Mouse (Mus musculus): Measurements from ENCODE around the gene Hsd17b2. TPM values are rescaled to one million over a fixed set of nuclear protein-coding genes. Genes with fewer than 3 reads are reported as not detected.

Hsd17b2 gene
- not detected for total RNA-seq (2022)

DNA sequence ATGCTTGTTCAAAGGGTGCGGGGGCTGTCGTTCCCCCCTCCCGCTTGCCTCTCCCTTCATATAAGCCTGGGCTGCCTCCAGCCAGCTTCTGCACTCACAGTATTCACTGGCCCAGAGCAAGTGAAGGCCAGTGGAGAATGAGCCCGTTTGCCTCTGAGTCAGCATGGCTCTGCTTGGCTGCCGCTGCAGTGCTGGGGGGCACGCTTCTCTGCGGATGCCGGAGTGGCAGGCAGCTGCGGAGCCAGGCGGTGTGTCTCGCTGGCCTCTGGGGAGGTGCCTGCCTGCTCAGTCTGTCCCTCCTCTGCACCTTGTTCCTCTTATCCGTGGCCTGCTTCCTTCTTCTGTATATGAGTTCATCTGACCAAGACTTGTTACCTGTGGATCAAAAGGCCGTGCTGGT, at the start of gene Hsd17b2:
Gene Hsd17b2, plus strand, starts transcription at position 46 of the 400 bp plus-strand sequence.
- DNase-seq (ENCODE audit: low spot score): no peak

DNA sequence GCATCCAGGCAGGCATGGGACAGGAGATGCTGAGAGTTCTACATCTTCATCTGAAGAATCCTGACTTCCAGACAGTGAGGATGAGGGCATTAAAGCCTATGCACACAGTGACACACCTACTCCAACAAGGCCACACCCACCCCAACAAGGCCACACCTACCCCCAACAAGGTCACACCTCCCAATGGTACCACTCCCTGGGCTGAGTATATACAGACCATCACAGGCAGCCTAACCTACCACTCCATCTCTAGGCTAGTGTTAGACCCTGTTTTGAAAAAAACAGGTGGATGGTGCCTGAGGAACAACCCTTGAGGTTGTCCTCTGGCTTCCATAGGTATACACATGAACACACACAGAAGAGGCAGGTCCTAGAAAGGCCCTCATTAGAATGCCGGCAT, 49.4 kb upstream of the Hsd17b2 start:
- no peak for DNase-seq (ENCODE audit: low spot score)

DNA sequence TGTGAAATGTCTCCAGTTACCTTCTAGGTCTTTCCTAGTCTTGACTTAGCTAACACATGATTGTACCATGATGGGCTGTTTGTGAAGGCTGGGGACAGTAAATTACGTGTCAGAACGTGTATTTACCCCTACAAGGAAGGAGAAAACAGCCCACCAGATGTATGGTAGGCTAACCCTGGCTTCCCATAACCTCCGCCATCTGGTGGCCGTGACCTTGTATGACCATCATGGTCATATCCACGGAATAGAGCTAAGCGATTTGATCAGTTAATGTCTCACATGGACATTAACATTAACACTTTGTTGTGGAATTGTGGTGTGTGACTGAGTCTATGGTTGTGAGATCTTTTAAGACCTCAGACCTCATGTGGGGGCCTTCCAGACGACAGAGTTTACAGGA, 42.7 kb upstream of the Hsd17b2 start:
- DNase-seq (ENCODE audit: low spot score): no peak

DNA sequence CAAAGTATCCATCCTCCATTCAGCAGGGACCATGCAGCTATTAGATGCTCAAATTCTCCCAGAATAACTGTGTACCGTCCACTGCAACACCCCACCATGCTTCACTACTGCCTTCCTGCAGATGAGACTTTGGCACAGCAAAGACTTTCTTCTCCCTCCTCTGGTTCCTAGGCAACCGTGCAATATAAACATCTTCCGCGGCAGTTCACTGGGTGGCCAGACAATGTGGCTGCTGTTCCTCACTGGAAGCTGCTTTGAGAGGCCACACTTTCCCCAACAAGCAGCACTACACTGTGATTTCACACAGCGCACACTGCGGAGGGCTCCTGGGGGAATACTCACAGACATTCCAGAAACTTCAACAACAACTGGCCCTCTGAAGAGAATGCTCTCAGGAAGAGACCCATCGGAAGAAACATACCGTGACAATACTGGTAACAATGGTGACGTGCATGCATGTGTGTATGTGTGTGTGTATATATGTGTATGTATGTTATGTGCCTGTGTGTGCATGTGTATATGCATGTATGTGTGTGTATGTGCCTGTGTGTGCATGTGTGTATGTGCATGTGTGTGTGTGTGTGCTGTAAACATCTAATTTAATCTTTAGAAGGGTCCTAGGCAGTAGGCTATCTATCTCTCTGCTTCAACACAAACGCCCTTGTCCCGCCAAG, 41.2 kb upstream of the Hsd17b2 start:
- DNase-seq (ENCODE audit: low spot score): no peak

DNA sequence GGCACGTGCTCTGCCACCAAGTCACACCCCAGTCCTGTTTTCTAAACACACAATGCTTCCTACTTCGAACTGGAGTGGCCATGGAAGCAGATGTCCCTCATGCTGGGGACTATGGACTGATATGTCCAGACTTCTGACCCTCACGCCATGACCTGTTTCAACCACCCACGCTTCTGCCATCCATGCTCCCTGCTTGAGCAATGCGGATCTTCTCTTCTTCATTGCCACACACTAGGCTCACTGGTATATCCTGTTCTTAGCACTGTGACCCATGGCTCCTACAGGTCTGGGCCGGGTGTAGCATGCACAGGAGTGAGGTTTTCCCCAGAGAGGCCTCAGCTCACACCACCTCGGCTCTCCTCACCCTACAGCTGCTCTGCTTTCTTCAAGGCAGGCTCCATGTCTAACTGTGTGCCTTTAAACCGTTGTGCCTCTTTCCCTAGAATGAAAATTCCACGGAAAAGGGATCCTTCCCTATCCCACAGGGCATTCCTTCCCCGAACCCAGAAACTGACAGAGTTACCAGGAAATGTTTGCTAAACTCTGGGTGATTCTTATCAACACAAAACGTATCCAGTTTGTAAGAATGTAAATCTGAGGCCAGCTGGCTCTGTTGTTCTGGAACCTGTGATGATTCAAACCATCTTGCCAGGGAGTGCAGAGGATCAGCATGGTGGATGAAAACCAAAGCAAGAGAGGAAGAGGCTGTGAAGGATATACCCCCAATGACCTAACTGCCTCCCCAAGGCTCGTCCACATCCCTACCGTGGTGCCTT, 34.2 kb upstream of the Hsd17b2 start:
- no peak for DNase-seq (ENCODE audit: low spot score)

DNA sequence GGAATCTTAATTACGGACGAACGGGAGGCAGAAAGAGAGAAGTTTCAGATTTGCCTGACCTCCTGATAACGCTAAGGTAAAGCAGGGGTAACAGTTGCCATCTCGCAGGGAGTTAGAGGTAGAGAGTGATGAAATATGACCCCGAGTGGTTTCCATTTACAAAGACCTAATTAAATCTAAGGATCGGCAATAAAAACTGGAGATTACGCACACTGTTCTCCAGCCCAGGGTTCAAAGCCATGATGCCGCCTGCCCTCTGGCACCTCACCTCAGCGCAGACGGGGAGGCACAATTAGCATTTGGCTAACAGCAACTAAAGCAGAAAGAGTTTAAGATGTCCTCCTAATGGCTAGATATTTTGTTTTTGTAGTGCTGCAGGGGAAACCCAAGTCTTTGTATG, 31.2 kb upstream of the Hsd17b2 start:
- DNase-seq (ENCODE audit: low spot score): no peak

DNA sequence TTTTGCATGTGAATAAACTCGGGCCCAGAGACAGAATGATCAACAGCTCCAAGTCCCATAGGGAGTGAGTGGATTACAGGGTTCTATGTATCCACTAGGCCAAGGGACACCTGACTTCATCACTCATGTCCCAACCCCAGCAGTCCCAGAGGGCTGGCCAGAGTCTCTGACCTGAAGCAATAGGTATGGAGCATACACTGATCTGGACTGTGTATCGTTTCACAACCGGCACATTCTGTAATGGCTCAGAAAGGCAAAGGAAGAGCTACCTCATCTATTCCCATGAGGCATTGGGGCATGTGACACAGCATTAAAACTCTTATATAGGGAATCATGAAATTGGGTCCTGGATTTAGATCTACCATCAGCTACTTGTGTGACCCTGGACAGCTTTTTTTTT, 29.1 kb upstream of the Hsd17b2 start:
- DNase-seq (ENCODE audit: low spot score): no peak

DNA sequence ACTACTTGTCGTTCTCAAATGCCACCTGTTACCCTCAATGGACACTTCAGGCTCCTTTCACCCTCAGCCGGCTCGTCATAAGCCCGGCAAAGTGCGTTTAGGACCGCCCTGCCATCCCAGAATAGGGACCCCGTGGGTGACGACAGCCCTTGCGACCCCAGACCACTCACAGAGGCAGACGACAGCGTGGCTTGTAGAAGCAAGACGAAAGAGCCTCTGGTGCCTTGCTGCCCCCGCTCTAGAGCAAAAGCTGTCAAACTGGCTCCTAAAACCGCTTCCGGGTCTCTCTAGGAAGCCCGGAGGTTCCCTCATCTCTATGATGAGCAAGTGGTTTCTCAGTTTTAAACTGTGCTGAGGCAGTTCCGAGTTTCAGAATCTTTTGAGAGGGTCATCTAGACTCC, 28.3 kb upstream of the Hsd17b2 start, which contains the start of gene Sdr42e1:
Gene Sdr42e1, minus strand, starts transcription at position 260 of the 401 bp plus-strand sequence.
- peak; percentile 43 for DNase-seq (ENCODE audit: low spot score)

DNA sequence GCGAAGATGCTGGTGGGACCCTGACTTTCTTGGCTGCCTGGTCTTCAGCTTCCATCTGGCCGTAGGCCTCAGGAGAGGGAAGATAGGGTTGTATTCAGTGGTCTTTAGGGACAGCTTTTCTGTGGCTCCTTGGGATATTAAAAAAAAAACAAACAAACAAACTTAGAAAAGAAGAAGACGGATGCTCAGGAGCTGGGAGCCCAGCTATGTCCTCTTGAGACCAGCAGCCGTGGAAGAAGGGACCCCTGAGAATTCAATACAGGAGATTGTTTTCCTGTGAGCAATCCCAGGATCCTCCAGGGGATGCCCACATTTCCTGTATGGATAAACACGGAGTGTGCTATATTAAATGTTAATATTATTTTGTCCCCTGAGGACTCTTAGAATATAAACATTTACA, 26.5 kb upstream of the Hsd17b2 start:
- no peak for DNase-seq (ENCODE audit: low spot score)

DNA sequence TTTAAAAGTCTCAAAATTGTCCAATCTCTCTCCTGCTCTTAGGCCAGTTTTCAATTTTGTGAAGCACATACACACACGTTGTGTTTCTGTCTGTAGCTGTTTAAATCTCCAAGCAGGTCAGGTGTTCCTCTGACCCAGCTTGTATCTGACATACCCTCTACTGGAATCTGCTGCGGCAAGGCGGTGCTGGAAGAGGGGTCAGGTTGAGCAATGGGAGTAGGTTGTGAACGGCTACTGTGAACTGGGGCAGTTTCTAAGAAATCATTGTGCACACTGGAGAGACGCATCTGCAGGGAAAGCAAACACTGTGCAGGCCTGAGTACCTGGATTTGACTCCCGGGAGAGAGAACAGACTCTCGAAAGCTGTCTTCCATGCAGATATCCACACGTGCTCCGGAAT, 25.2 kb upstream of the Hsd17b2 start:
- DNase-seq (ENCODE audit: low spot score): no peak

DNA sequence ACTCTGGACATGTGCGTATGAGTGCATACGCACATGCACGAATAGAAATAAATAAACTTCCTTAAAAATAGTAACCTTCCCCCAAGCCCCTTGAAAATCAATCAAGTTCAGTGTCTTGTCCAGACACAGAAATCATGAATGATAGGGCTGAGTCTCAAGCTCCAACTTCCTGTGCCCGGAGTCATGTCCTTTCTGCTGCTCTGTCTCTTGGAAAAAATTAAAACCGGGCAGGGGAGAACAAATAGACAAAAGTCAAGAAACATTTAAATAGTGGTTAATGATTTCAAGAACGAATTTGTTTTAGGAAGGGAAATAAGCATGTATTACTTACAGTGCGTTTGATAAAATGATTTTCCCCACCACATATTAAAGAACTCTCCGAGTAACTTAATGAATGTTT, 24.7 kb upstream of the Hsd17b2 start:
- no peak for DNase-seq (ENCODE audit: low spot score)

DNA sequence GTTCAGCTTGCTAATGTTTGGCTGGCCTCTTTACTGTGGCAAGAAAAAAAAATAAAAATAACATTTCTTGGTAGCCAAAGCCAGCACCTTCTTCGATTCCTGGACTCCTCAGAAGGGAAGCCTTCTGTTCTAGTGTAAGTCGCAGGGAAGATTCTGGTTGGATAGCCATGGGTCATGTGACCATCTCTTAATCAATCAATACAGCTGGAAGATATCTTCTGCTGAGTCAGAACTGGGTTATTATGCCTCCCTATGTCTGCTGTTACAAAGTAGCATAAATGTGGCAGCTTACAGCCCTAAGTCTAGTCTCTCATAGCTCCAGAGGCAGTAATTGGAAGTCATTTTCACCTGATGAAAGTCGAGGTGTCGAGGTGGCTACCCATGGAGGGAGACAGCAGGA, 23.1 kb upstream of the Hsd17b2 start:
- DNase-seq (ENCODE audit: low spot score): no peak

DNA sequence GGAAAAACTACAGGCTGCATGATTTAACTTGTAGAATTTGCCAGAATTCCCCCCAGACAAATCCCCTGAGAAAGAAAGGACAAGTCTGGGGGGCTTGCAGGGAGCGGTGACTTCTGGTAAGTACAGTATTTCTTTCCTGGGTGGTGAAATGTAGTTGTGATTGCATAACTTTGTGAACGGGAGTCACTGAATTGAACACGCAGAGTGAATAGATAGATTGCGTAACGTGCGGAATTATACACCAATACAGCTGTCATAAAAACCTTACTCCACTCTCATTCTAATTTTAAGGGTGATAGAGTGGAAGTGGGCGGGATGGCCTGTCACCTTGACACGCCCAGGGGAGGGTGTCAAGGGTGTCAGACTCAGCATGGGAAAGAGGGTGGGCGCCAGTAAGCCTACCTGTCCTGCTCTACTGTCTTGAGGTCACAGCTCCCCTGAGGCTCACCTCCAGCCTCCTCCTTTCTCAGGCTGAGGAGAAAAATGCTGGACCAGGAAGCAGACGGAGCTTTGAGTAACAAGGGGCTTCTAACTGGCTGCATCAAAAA, 17.7 kb upstream of the Hsd17b2 start:
- no peak for DNase-seq (ENCODE audit: low spot score)

DNA sequence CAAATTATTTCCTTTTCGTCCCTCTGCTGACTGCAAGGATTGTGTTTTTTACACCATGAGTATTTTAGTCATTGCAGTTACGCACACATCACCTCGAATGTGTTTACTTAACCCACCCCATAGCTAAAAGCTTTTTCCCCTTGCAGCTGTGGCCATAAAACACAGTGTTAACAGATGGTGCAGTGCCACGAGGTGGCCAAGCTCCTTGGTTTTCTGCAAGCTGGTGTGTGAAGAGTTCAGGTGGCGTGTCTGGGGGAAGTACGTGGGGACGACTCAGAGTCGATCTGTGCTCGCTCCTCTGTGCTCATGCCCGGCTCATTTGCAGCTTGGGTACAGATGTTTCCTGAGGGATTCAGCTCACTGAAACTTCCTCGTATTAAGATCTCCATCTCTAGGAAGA, 17.2 kb upstream of the Hsd17b2 start:
- no peak for DNase-seq (ENCODE audit: low spot score)

DNA sequence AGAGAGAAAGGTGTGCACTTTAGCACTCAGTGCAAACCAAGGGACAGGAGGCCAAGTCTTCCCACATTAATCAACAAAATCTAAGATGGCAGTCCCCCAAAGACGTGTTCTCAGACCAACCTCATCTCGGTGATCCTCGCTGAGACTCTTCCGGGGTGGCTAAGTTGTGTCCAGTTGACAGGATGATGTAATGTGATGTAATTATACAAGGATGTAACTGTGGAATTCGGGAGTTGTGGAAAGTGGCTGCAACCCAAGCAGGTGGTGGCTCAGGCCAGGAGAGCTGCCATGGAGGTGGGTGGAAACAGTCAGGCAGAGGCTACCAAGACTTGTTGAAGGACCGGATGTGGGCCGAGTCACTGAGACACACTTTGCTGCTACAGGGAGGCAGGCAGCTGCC, 13.8 kb upstream of the Hsd17b2 start:
- no peak for DNase-seq (ENCODE audit: low spot score)

DNA sequence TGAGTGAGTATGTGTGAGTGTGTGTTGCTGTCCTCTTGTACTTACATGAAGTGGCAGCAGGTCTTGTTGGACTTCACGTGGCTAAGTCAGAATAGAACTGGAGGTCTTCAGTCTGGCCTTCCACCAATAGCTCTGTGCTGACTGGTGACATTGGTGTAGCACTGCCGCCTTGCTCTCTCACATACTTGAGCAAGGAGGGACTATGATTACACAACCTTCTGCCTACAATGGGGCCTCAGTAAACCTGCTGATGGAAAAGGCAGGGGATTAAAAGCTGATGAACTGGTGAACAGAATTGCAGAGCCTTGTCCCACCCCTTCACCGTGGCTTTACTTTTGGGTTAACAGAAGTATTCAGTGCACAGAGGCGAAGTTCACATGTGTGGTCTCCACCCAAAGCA, 9.6 kb upstream of the Hsd17b2 start:
- DNase-seq (ENCODE audit: low spot score): no peak

DNA sequence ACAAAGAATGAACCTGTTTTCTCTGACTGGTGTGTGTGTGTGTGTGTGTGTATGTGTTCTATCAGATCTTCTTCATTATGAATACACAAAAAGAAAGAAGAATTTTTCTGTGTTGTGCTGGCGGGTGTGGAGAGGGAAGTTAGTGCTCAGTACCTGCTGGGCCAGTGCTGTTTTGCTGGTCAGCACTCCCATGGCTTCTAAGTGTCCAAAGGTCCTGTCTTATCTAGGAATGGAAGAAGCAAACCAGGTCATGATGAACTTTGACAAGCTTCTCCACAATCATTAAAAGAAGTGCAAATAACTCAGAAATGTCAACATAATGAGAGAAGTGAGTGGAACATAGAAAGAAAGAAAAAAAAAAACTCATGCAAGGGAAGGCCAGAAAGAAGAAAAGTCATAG, 6.1 kb upstream of the Hsd17b2 start:
- no peak for DNase-seq (ENCODE audit: low spot score)

DNA sequence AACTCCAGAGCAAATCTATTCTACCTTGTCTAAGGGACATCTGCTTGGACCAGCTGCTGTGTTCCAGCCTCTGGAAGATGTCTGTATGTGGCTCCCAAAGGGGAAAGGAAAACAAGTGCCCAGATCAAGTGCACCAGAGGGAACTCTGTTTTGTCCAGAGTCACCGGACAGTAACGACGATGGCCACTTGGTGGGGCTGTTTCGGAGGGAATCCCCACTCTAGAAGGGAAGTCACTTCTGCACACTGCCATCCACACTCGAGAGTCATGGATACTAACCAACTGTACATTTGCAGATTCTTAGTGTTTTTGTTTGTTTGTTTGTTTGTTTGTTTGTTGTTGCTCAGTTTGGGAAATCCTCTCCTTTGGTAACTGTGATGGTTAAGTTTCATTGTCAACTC, 4.5 kb upstream of the Hsd17b2 start:
- DNase-seq (ENCODE audit: low spot score): no peak

DNA sequence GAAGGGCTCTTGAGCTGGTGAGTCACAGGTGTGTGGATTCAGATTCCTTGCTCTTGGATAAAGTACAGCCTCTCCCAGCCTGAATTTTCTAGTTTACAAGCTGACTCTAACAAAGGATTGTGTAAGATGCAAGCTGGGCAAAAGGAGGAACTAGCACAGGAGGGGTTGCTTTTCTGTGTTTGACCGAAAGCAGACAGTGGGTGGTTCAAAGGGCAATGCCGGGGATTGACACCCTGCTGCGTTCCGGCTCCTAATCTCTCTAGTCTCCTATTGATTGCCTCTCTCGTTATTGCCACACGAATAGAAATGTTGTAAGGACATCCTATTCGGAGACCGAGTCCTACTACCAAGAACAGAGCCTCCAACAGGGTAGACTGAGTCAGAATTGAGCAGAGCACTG, 1.0 kb upstream of the Hsd17b2 start:
- no peak for DNase-seq (ENCODE audit: low spot score)

DNA sequence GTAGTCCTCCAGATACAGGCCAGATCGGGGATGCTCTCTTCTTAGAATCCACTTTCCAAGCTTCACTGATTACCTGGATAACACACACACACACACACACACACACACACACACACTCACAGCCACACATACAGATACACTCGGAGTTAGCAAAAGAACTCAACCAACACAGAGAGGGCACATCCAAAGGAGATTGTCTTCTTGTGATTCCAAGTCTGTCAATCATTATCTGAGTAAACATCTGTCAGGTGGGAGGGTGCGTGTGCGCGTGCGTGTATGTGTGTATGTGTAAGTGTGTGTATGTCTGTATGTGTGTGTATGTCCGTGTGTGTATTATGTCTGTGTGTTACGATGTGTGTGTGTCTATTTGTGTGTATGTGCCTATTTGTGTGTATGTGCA, 458 bp upstream of the Hsd17b2 start:
- no peak for DNase-seq (ENCODE audit: low spot score)

DNA sequence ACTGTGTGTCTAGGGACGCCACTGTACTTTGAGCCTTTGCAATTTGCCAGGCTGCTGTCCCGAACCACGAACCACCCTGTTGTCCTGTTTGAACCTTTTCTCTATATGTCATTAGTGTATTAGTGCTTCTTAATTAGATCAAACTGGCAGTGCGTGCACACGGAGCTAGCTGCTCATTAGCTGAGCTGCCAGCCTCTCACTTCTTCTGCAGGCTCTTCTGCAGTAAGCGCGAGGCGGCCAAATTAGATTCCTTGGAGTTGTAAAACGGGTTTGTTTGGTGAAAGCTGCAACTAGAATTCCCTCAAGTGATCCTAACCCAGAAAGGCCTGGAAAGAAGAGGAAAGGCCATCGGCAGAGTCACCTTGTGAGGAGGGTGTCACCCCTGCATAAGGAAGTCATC, 997 bp downstream of the Hsd17b2 start:
- no peak for DNase-seq (ENCODE audit: low spot score)

DNA sequence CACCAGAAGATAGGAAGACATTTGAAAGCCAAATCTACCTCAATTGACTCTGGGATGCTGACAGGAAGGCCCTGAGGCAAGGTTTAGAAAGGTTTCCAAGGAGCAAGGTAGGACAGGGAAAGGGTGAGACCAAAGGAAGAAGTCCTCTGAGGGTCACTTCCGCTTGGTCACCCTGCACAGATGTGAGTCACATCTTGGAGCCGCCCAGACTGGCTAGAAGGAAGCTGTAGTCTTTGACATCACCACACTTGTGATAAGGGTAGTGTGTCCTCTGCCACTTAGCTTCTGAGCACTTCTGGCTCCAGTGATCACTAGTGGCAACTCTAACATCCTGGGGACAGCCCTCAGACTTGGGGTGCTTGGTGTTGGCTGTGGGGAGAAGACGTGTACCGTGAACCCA, 4.4 kb downstream of the Hsd17b2 start:
- DNase-seq (ENCODE audit: low spot score): no peak

DNA sequence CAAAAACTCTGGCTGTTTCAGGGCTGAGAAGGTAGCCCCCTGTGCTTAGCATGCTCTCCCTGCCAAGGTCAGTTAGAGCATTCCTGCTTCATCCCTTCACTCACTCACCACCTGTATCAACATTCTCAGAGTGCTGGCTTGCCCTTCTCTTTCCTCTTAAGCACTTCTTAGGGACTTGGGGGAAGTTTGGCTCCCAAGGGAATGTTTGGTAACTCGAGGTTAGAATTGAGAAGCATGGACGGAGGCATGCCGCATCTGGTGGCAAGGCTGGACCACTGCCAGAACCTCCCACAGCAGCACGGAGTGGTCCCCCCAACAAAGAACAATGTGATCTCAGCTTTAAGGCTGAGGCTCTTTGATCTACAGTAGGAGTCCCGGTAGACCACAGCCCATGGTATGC, 10.5 kb downstream of the Hsd17b2 start:
- DNase-seq (ENCODE audit: low spot score): no peak

Data from heart, adult 8-10 months (tissue).